Mouse (Mus musculus) CH12.LX (cell line): ENCODE measurements around the gene Esr1. TPM values are rescaled to one million over a fixed set of nuclear protein-coding genes. Genes with fewer than 3 reads are reported as not detected.
A peak's percentile ranks its signal among the peaks of the same experiment; 100 is the strongest.

Source experiments
- DNase-seq: peaks from one replicate; pipeline ENCODE4 v3.0.0-alpha.2; 2013; ENCODE audit errors: extremely low read depth
- H3K27ac ChIP-seq: 2 replicates; pipeline ENCODE4 v1.5.1; 2012; ENCODE audit warnings: low read depth, mild to moderate bottlenecking, control low read depth, moderate library complexity; ENCODE audit not compliant: insufficient read depth
- H3K27me3 ChIP-seq: replicated peaks from 2 replicates; pipeline ENCODE3; 2012; ENCODE audit warnings: inconsistent platforms
- H3K36me3 ChIP-seq, 2 experiments: replicated peaks in 1 of 2; 2 replicates each; pipeline versions ENCODE3 to v1.6.1; 2012; ENCODE audit warnings: inconsistent platforms in 1 of 2, low read length in 1 of 2, mild to moderate bottlenecking in 1 of 2, mixed read lengths in 1 of 2, moderate library complexity in 1 of 2; ENCODE audit not compliant: control insufficient read depth in 1 of 2, insufficient read depth in 1 of 2
- H3K4me1 ChIP-seq, 2 experiments: 2 replicates each; pipeline ENCODE4 v1.6.1; 2012; ENCODE audit warnings: inconsistent platforms in 1 of 2, moderate library complexity in 1 of 2; ENCODE audit not compliant: insufficient read depth in 2 of 2, control insufficient read depth in 1 of 2
- H3K4me2 ChIP-seq: 2 replicates; pipeline ENCODE4 v1.6.1; 2012; ENCODE audit warnings: low read depth, mild to moderate bottlenecking, control low read depth; ENCODE audit not compliant: poor library complexity, insufficient read depth, severe bottlenecking
- H3K4me3 ChIP-seq, 3 experiments: fragments of 150-350 bp in 1 of 3; sonication (generic) in 1 of 3; replicated peaks in 1 of 3; 2 replicates each; pipeline versions ENCODE3 to v1.5.1; 2011 to 2012; ENCODE audit warnings: low read depth in 2 of 3, low read length in 2 of 3, mild to moderate bottlenecking in 2 of 3, moderate library complexity in 2 of 3, control low read depth in 1 of 3, improper control_type of control experiment in 1 of 3, inconsistent platforms in 1 of 3, mixed read lengths in 1 of 3; ENCODE audit not compliant: poor library complexity in 1 of 3
- H3K79me2 ChIP-seq: replicated peaks from 2 replicates; pipeline ENCODE4 v1.6.1; 2012; ENCODE audit warnings: mild to moderate bottlenecking, moderate library complexity; ENCODE audit not compliant: control insufficient read depth, poor library complexity, insufficient read depth, severe bottlenecking; ENCODE audit errors: extremely low read depth
- H3K9ac ChIP-seq: 2 replicates; pipeline ENCODE4 v1.6.1; 2012; ENCODE audit warnings: low read depth, mild to moderate bottlenecking, control low read depth, moderate library complexity; ENCODE audit not compliant: insufficient read depth
- H3K9me3 ChIP-seq: replicated peaks from 2 replicates; pipeline ENCODE3; 2012; ENCODE audit warnings: low read length, inconsistent platforms, mixed read lengths
- BHLHE40 ChIP-seq: IDR thresholded peaks from 2 replicates; pipeline ENCODE4 v1.6.1; 2011; ENCODE audit warnings: mild to moderate bottlenecking, low read depth, low read length, improper control_type of control experiment
- EP300 ChIP-seq: IDR thresholded peaks from 2 replicates; pipeline ENCODE4 v1.6.1; 2011; ENCODE audit warnings: low read length, improper control_type of control experiment
- JUN ChIP-seq: IDR thresholded peaks from 2 replicates; pipeline ENCODE4 v1.6.1; 2011; ENCODE audit warnings: low read depth, mild to moderate bottlenecking, low read length, improper control_type of control experiment, moderate library complexity; ENCODE audit not compliant: insufficient read depth
- MAZ ChIP-seq: IDR thresholded peaks from 2 replicates; pipeline ENCODE4 v1.6.1; 2012; ENCODE audit warnings: low read depth, mild to moderate bottlenecking, inconsistent platforms, low read length, improper control_type of control experiment, moderate library complexity
- MYC ChIP-seq: IDR thresholded peaks from 2 replicates; pipeline ENCODE4 v1.6.1; 2011; ENCODE audit warnings: low read depth, mild to moderate bottlenecking, improper control_type of control experiment, low read length
- NRF1 ChIP-seq: IDR thresholded peaks from 2 replicates; pipeline ENCODE4 v1.6.1; 2014; ENCODE audit warnings: low read depth, mild to moderate bottlenecking, inconsistent platforms, low read length, improper control_type of control experiment, moderate library complexity
- POLR2AphosphoS2 ChIP-seq: IDR thresholded peaks from 2 replicates; pipeline ENCODE4 v1.6.1; 2011; ENCODE audit warnings: low read depth, low read length, improper control_type of control experiment
- TCF12 ChIP-seq: IDR thresholded peaks from 2 replicates; pipeline ENCODE4 v1.6.1; 2014; ENCODE audit warnings: low read depth, mild to moderate bottlenecking, inconsistent platforms, low read length, improper control_type of control experiment
- ZC3H11A ChIP-seq: IDR thresholded peaks from 2 replicates; pipeline ENCODE4 v1.6.1; 2012; ENCODE audit warnings: low read depth, mild to moderate bottlenecking, inconsistent platforms, low read length, improper control_type of control experiment
- ZKSCAN1 ChIP-seq: IDR thresholded peaks from 2 replicates; pipeline ENCODE4 v1.6.1; 2012; ENCODE audit warnings: low read depth, inconsistent platforms, low read length, improper control_type of control experiment, borderline replicate concordance
- ZNF384 ChIP-seq: IDR thresholded peaks from 2 replicates; pipeline ENCODE4 v1.6.1; 2012; ENCODE audit warnings: low read depth, low read length, improper control_type of control experiment, inconsistent platforms
- dilution Hi-C: fragments of 300-500 bp; cut with MboI; formaldehyde crosslinking; loops from 2 replicates; pipeline ENCODE4 v1.14.3; 2020; ENCODE audit warnings: low sequenced_read_pairs; ENCODE audit not compliant: extremely low pct_unique_long_range_greater_than_20kb, extremely low pct_ligation_motif_present
- in situ Hi-C: fragments of 300-500 bp; cut with MboI; formaldehyde crosslinking; loops from 3 replicates; pipeline ENCODE4 v1.14.3; 2019; ENCODE audit warnings: low sequenced_read_pairs, low pct_ligation_motif_present, low pct_unique_long_range_greater_than_20kb, mixed read lengths
- polyA plus RNA-seq: library from polyadenylated mRNA; unstranded; fragments of >175 nt; gene quantifications from 2 replicates; pipeline ENCODE4 v1.2.1, GENCODE M21; 2012; ENCODE audit warnings: low read depth; ENCODE audit not compliant: insufficient read length
- total RNA-seq, 2 experiments: library from RNA; depleted of rRNA; stranded (reverse); fragments of 300-350 nt in 1 of 2; fragments of >200 nt in 1 of 2; gene quantifications; 2 replicates each; pipeline ENCODE4 v1.2.3; 2012 to 2014

Gene Esr1
- total and polyA plus RNA-seq, 3 experiments = 0.63 to 1.0 (median 0.64) TPM

DNA sequence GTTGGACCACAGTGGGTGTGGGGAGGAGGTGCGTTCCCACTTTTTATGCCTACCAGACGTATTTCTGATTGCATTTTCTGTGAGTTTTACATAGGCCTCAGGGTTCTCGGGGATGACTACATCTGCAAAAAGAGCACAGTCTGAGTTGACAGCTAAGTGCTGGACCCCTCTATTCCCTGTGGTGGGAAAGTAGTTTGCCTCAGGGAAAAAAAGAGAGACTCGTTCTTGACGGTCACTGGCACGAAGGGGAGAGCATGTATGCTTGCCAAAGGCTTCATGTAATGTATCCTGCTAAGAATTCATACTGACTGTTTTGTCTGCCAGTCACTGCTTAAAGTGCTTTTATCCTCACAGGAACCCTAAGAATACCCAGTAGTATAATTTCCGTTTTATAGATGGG is 433.8 kb downstream of the Esr1 start:
- DNase-seq = no peak
- no peak overlapping the region for H3K27ac ChIP-seq
- no peaks in the 10 kb centered on the region for H3K27me3 ChIP-seq
- no peaks in the 10 kb centered on the region for H3K4me1 ChIP-seq
- no peaks in the 10 kb centered on the region for H3K79me2 ChIP-seq
- H3K4me2 ChIP-seq = no peak overlapping the region
- dilution Hi-C loops = no loop called here
- in situ Hi-C loops = no loop called here
- H3K9me3 ChIP-seq = no peaks in the 10 kb centered on the region
- TF ChIP-seq ZKSCAN1 = no peak
- TF ChIP-seq ZC3H11A = no peak
- TF ChIP-seq NRF1 = no peak
- TF ChIP-seq POLR2AphosphoS2 = no peak
- TF ChIP-seq MAZ = no peak
- no peak for TF ChIP-seq BHLHE40
- TF ChIP-seq ZNF384 = no peak
- no peak for TF ChIP-seq JUN
- TF ChIP-seq EP300 = no peak
- TF ChIP-seq, all 38 proteins: peak for 0
- no peak overlapping the region for H3K9ac ChIP-seq
- peaks cover 0 to 61% of the 10 kb centered on the region in 2 experiments for H3K36me3 ChIP-seq
- H3K4me3 ChIP-seq = no peak overlapping the region

- Histone ChIP-seq H3K9ac (no peak overlapping the region), H3K79me2 (no peaks in the 10 kb centered on the region), H3K9me3 (no peaks in the 10 kb centered on the region), H3K4me1 (no peaks in the 10 kb centered on the region), H3K27me3 (no peaks in the 10 kb centered on the region), H3K4me3 (no peak overlapping the region), H3K4me2 (no peak overlapping the region), H3K27ac (no peak overlapping the region), H3K36me3 (peaks cover 0 to 57% of the 10 kb centered on the region in 2 experiments)
- in situ Hi-C loops = no loop called here
- TF ChIP-seq MYC (no peak), TCF12 (no peak)
- dilution Hi-C loops = no loop called here
- peak; percentile 27 for DNase-seq
Observed at GRCm38 (mm10) chr10:5045671-5046070, 434.3 kb downstream of the Esr1 start.

Other genes starting within 250 kb of the Esr1 start
- gene Zbtb2, start 223.5 kb upstream of the Esr1 start, total RNA-seq (2012; rRNA removed) = 6.1 and 8.4 TPM in 2 replicates
- gene Zbtb2, start 223.5 kb upstream of the Esr1 start, total RNA-seq (2014; rRNA removed) = 11.4 and 12.4 TPM in 2 replicates
- gene Zbtb2, start 223.5 kb upstream of the Esr1 start, polyA plus RNA-seq = 8.9 and 11.1 TPM in 2 replicates
- gene Rmnd1, start 179.2 kb upstream of the Esr1 start, total RNA-seq (2012; rRNA removed) = 29.1 and 29.5 TPM in 2 replicates
- 44.4 and 44.8 TPM in 2 replicates for gene Rmnd1, start 179.2 kb upstream of the Esr1 start, total RNA-seq (2014; rRNA removed)
- 37.6 and 43.6 TPM in 2 replicates for gene Rmnd1, start 179.2 kb upstream of the Esr1 start, polyA plus RNA-seq
- gene Armt1, start 179.1 kb upstream of the Esr1 start, total RNA-seq (2012; rRNA removed) = 20.7 and 23.7 TPM in 2 replicates
- 45.1 and 50.2 TPM in 2 replicates for gene Armt1, start 179.1 kb upstream of the Esr1 start, total RNA-seq (2014; rRNA removed)
- gene Armt1, start 179.1 kb upstream of the Esr1 start, polyA plus RNA-seq = 28.2 and 32.1 TPM in 2 replicates
- gene Ccdc170, start 129.1 kb upstream of the Esr1 start, total RNA-seq (2012; rRNA removed) = not detected in 2 replicates
- not detected in 2 replicates for gene Ccdc170, start 129.1 kb upstream of the Esr1 start, total RNA-seq (2014; rRNA removed)
- gene Ccdc170, start 129.1 kb upstream of the Esr1 start, polyA plus RNA-seq = not detected in 2 replicates